Mouse (Mus musculus) kidney, adult 2 months (tissue): Measurements from ENCODE around the gene Rufy3. TPM values are rescaled to one million over a fixed set of nuclear protein-coding genes. Genes with fewer than 3 reads are reported as not detected.

ENCODE experiments used
- DNase-seq: peaks from one replicate; pipeline ENCODE4 v3.0.0; 2021
- H3K27ac ChIP-seq: fragments of 200-500 bp; 2 replicates; pipeline ENCODE4 v1.5.1; 2012; ENCODE audit warnings: low read depth, low read length, control low read depth, inconsistent platforms; ENCODE audit not compliant: insufficient read depth
- H3K27me3 ChIP-seq: fragments of 200-500 bp; replicated peaks from 2 replicates; pipeline ENCODE4 v1.6.1; 2012; ENCODE audit warnings: mild to moderate bottlenecking, moderate library complexity, low read length, inconsistent platforms; ENCODE audit not compliant: control insufficient read depth, insufficient read depth
- H3K36me3 ChIP-seq: fragments of 200-500 bp; 2 replicates; pipeline ENCODE4 v1.6.1; 2012; ENCODE audit warnings: mild to moderate bottlenecking, moderate library complexity, low read length, inconsistent platforms; ENCODE audit not compliant: control insufficient read depth, insufficient read depth
- H3K4me1 ChIP-seq: fragments of 200-500 bp; 2 replicates; pipeline ENCODE4 v1.6.1; 2011; ENCODE audit warnings: low read length; ENCODE audit not compliant: control insufficient read depth, insufficient read depth
- H3K4me3 ChIP-seq: fragments of 200-500 bp; 2 replicates; pipeline ENCODE4 v1.5.1; 2011; ENCODE audit warnings: mild to moderate bottlenecking, low read depth, low read length, control low read depth; ENCODE audit not compliant: insufficient read depth
- CTCF ChIP-seq: fragments of 200-500 bp; conservative IDR thresholded peaks from 2 replicates; pipeline ENCODE4 v1.5.1; 2011; ENCODE audit warnings: low read depth, mild to moderate bottlenecking, control low read depth, low read length, moderate library complexity, mixed read lengths; ENCODE audit not compliant: insufficient read depth, insufficient read length
- POLR2A ChIP-seq: fragments of 200-500 bp; IDR thresholded peaks from one replicate; pipeline ENCODE4 v1.6.1; 2011; ENCODE audit warnings: low read depth, low read length, control low read depth
- whole genome bisulfite sequencing: fragments of 180-500 bp; shearing (Covaris S2); methylation state at CpG from one replicate; pipeline ENCODE4 v1.1.7; 2018; 5-methylcytosine and 5-hydroxymethylcytosine counted together
- polyA plus RNA-seq: library from polyadenylated mRNA; depleted of rRNA; stranded (reverse); fragments of >200 nt; gene quantifications from 2 replicates; pipeline ENCODE4 v1.2.3, GENCODE M21; 2012

The Rufy3 gene
- polyA plus RNA-seq, 1 experiment = 24.0 TPM

GRCm38 (mm10) chr5:88581343-88581742 lies 16.5 kb downstream of the Rufy3 start:
- H3K27me3 ChIP-seq = no peaks in the 10 kb centered on the region
- TF ChIP-seq POLR2A = no peak
- TF ChIP-seq CTCF = no peak
- WGBS = 96% methylated on average over 6 of the region's 6 CpGs

GRCm38 (mm10) chr5:88583271-88584031 lies 18.6 kb downstream of the Rufy3 start:
- 54% methylated on average over 9 of the region's 9 CpGs for WGBS
- DNase-seq = peak; percentile 75
- H3K36me3 ChIP-seq = no peaks in the 10 kb centered on the region; the same call in 1 of the 2 replicates
- no peak for TF ChIP-seq CTCF
- no peak for TF ChIP-seq POLR2A
- H3K27me3 ChIP-seq = no peaks in the 10 kb centered on the region
- H3K27ac ChIP-seq = no peak overlapping the region
- H3K4me1 ChIP-seq = peaks cover 12% of the 10 kb centered on the region; the same call in 1 of the 2 replicates
- peak overlapping the region; percentile 46; the same call in 1 of the 2 replicates for H3K4me3 ChIP-seq

More at GRCm38 (mm10) chr5:88581343-88581742, 16.5 kb downstream of the Rufy3 start:
- H3K27ac ChIP-seq = no peak overlapping the region
- DNase-seq = no peak
- H3K4me1 ChIP-seq = peaks cover 6% of the 10 kb centered on the region; the same call in 1 of the 2 replicates
- no peak overlapping the region for H3K4me3 ChIP-seq
- H3K36me3 ChIP-seq = no peaks in the 10 kb centered on the region; the same call in 1 of the 2 replicates

- peak overlapping the region; percentile 46 for H3K4me3 ChIP-seq
- peak overlapping the region; percentile 55; the same call in 1 of the 2 replicates for H3K27ac ChIP-seq
- no peaks in the 10 kb centered on the region for H3K27me3 ChIP-seq
- peaks cover 18% of the 10 kb centered on the region; the same call in 1 of the 2 replicates for H3K4me1 ChIP-seq
- 48% methylated on average over 9 of the region's 9 CpGs for WGBS
- H3K36me3 ChIP-seq = no peaks in the 10 kb centered on the region; the same call in 1 of the 2 replicates
- no peak for DNase-seq
- TF ChIP-seq POLR2A (no peak), CTCF (no peak)
These were observed 19.2 kb downstream of the Rufy3 start for GRCm38 (mm10) chr5:88584061-88584460.

GRCm38 (mm10) chr5:88586407-88587174 lies 21.8 kb downstream of the Rufy3 start:
- no peaks in the 10 kb centered on the region; the same call in 1 of the 2 replicates for H3K36me3 ChIP-seq
- H3K27ac ChIP-seq = peak overlapping the region; percentile 81
- TF ChIP-seq POLR2A = no peak
- no peak for TF ChIP-seq CTCF
- H3K4me3 ChIP-seq = no peak overlapping the region
- peaks cover 19% of the 10 kb centered on the region; the same call in 1 of the 2 replicates for H3K4me1 ChIP-seq
- peak; percentile 75 for DNase-seq
- WGBS = 44% methylated on average over 7 of the region's 7 CpGs
- H3K27me3 ChIP-seq = no peaks in the 10 kb centered on the region

GRCm38 (mm10) chr5:88587211-88587934 lies 22.5 kb downstream of the Rufy3 start:
- Histone ChIP-seq H3K27ac (peak overlapping the region; percentile 89), H3K4me3 (no peak overlapping the region), H3K36me3 (no peaks in the 10 kb centered on the region; the same call in 1 of the 2 replicates), H3K4me1 (peaks cover 19% of the 10 kb centered on the region; the same call in 1 of the 2 replicates), H3K27me3 (no peaks in the 10 kb centered on the region)
- TF ChIP-seq CTCF (peak; percentile 19; the same call in 1 of the 2 replicates), POLR2A (peak; percentile 97)
- peak; percentile 91 for DNase-seq
- 31% methylated on average over 13 of the region's 13 CpGs for WGBS

- H3K27ac ChIP-seq = peak overlapping the region; percentile 33
- TF ChIP-seq CTCF = no peak
- TF ChIP-seq POLR2A = no peak
- 42% methylated on average over 5 of the region's 5 CpGs for whole genome bisulfite sequencing
These were observed 23.6 kb downstream of the Rufy3 start for GRCm38 (mm10) chr5:88588481-88588880.

More at GRCm38 (mm10) chr5:88588481-88588880, 23.6 kb downstream of the Rufy3 start:
- Histone ChIP-seq H3K4me3 (no peak overlapping the region), H3K36me3 (no peaks in the 10 kb centered on the region; the same call in 1 of the 2 replicates), H3K27me3 (no peaks in the 10 kb centered on the region), H3K4me1 (peaks cover 27% of the 10 kb centered on the region; the same call in 1 of the 2 replicates)
- DNase-seq = peak; percentile 49
